Mouse (Mus musculus) midbrain, embryonic 13.5 days (tissue): ENCODE results near the gene Unk. TPM values are rescaled to one million over a fixed set of nuclear protein-coding genes. Genes with fewer than 3 reads are reported as not detected.

Experiments used
- ATAC-seq: fragments of 200-750 bp; cut with Nextera tagmentation; 2 replicates; pipeline ENCODE4 v1.8.0; 2017; ENCODE audit warnings: mild to moderate bottlenecking, moderate TSS enrichment, moderate library complexity
- H3K27ac ChIP-seq: fragments of 300-500 bp; sonication (generic); 2 replicates; pipeline ENCODE4 v1.5.1; 2015; ENCODE audit warnings: inconsistent platforms, mild to moderate bottlenecking, moderate library complexity
- H3K27me3 ChIP-seq: fragments of 300-500 bp; sonication (generic); 2 replicates; pipeline ENCODE4 v1.6.1; 2015; ENCODE audit warnings: mild to moderate bottlenecking, inconsistent platforms
- H3K36me3 ChIP-seq: fragments of 300-500 bp; sonication (generic); 2 replicates; pipeline ENCODE4 v1.6.1; 2015; ENCODE audit warnings: mild to moderate bottlenecking, inconsistent platforms
- H3K4me1 ChIP-seq: fragments of 300-500 bp; sonication (generic); replicated peaks from 2 replicates; pipeline ENCODE4 v1.6.1; 2015; ENCODE audit warnings: inconsistent platforms
- H3K4me2 ChIP-seq: fragments of 300-500 bp; sonication (generic); replicated peaks from 2 replicates; pipeline ENCODE4 v1.6.1; 2015; ENCODE audit warnings: moderate library complexity, mild to moderate bottlenecking, inconsistent platforms
- H3K4me3 ChIP-seq: fragments of 300-500 bp; sonication (generic); replicated peaks from 2 replicates; pipeline ENCODE4 v1.5.1; 2015; ENCODE audit warnings: mild to moderate bottlenecking, inconsistent platforms
- H3K9ac ChIP-seq: fragments of 300-500 bp; sonication (generic); replicated peaks from 2 replicates; pipeline ENCODE4 v1.6.1; 2015; ENCODE audit warnings: mild to moderate bottlenecking, inconsistent platforms
- H3K9me3 ChIP-seq: fragments of 300-500 bp; sonication (generic); 2 replicates; pipeline ENCODE4 v1.6.1; 2016; ENCODE audit warnings: mild to moderate bottlenecking, inconsistent platforms
- WGBS: fragments of 180-500 bp; shearing (Covaris S2); methylation state at CpG from one replicate; pipeline ENCODE4 v1.1.7; 2015; 5-methylcytosine and 5-hydroxymethylcytosine counted together
- polyA plus RNA-seq: library from polyadenylated mRNA; unstranded; fragments of >200 nt; fragmentation: Nextera tagmentation; extraction: Ambion mirVana; gene quantifications from 2 replicates; pipeline ENCODE4 v1.2.1, GENCODE M21; 2015

Unk gene
- polyA plus RNA-seq, 1 experiment from 2014 or later: 43.7 TPM

- no peak for ATAC-seq
- Histone ChIP-seq H3K9ac (no peak overlapping the region), H3K27me3 (peaks cover 10% of the 10 kb centered on the region; the same call in 1 of the 2 replicates), H3K36me3 (no peaks in the 10 kb centered on the region; the same call in 1 of the 2 replicates), H3K27ac (no peak overlapping the region), H3K4me2 (no peak overlapping the region), H3K9me3 (no peaks in the 10 kb centered on the region), H3K4me1 (peaks cover 19% of the 10 kb centered on the region), H3K4me3 (no peak overlapping the region)
- WGBS: 92% methylated on average over 3 of the region's 3 CpGs
Observed at GRCm38 (mm10) chr11:116002894-116003293, 27.2 kb upstream of the Unk start.

- Histone ChIP-seq H3K4me3 (peak overlapping the region; percentile 32), H3K36me3 (peaks cover 2% of the 10 kb centered on the region; the same call in 1 of the 2 replicates), H3K27me3 (peaks cover 6% of the 10 kb centered on the region; the same call in 1 of the 2 replicates), H3K4me2 (peak overlapping the region; percentile 61), H3K9me3 (no peaks in the 10 kb centered on the region), H3K4me1 (peaks cover 19% of the 10 kb centered on the region), H3K27ac (no peak overlapping the region), H3K9ac (peak overlapping the region; percentile 56)
- WGBS: 39% methylated on average over 8 of the region's 8 CpGs
- no peak for ATAC-seq
Observed at GRCm38 (mm10) chr11:116004186-116004823, 25.8 kb upstream of the Unk start.

GRCm38 (mm10) chr11:116004840-116005700, 25.1 kb upstream of the Unk start:
- 7% methylated on average over 54 of the region's 54 CpGs for WGBS
- H3K27me3 ChIP-seq: peaks cover 6% of the 10 kb centered on the region; the same call in 1 of the 2 replicates
- H3K27ac ChIP-seq: no peak overlapping the region; the same call in 1 of the 2 replicates
- H3K4me3 ChIP-seq: peak overlapping the region; percentile 32
- peak overlapping the region; percentile 61 for H3K4me2 ChIP-seq
- H3K36me3 ChIP-seq: peaks cover 4% of the 10 kb centered on the region; the same call in 1 of the 2 replicates
- peak overlapping the region; percentile 56 for H3K9ac ChIP-seq
- H3K4me1 ChIP-seq: peaks cover 19% of the 10 kb centered on the region
- ATAC-seq: peak; percentile 49
- no peaks in the 10 kb centered on the region for H3K9me3 ChIP-seq

GRCm38 (mm10) chr11:116005701-116006419, 24.3 kb upstream of the Unk start:
- Histone ChIP-seq H3K4me1 (peaks cover 12% of the 10 kb centered on the region), H3K36me3 (peaks cover 4% of the 10 kb centered on the region; the same call in 1 of the 2 replicates), H3K9me3 (no peaks in the 10 kb centered on the region), H3K4me3 (no peak overlapping the region), H3K27ac (no peak overlapping the region), H3K9ac (no peak overlapping the region), H3K27me3 (peaks cover 6% of the 10 kb centered on the region; the same call in 1 of the 2 replicates), H3K4me2 (peak overlapping the region; percentile 61)
- WGBS: 62% methylated on average over 9 of the region's 9 CpGs
- no peak for ATAC-seq

GRCm38 (mm10) chr11:116007095-116007850, 22.8 kb upstream of the Unk start:
- Histone ChIP-seq H3K36me3 (peaks cover 4% of the 10 kb centered on the region; the same call in 1 of the 2 replicates), H3K4me1 (peaks cover 22% of the 10 kb centered on the region), H3K4me2 (no peak overlapping the region), H3K27me3 (0 out of 2 replicates have a peak, but pooled peaks cover 6% of the 10 kb centered on the region), H3K4me3 (no peak overlapping the region), H3K27ac (no peak overlapping the region), H3K9me3 (no peaks in the 10 kb centered on the region), H3K9ac (no peak overlapping the region)
- no peak for ATAC-seq
- 89% methylated on average over 28 of the region's 28 CpGs for WGBS

- ATAC-seq: no peak
- peaks cover 4% of the 10 kb centered on the region; the same call in 1 of the 2 replicates for H3K36me3 ChIP-seq
- WGBS: 93% methylated on average over 11 of the region's 11 CpGs
- H3K4me1 ChIP-seq: peaks cover 29% of the 10 kb centered on the region
- no peaks in the 10 kb centered on the region for H3K9me3 ChIP-seq
- H3K9ac ChIP-seq: no peak overlapping the region
- H3K4me2 ChIP-seq: no peak overlapping the region
- H3K27ac ChIP-seq: no peak overlapping the region
- 0 out of 2 replicates have a peak, but pooled peaks cover 6% of the 10 kb centered on the region for H3K27me3 ChIP-seq
- no peak overlapping the region for H3K4me3 ChIP-seq
Observed at GRCm38 (mm10) chr11:116008411-116008810, 21.7 kb upstream of the Unk start.

- Histone ChIP-seq H3K36me3 (peaks cover 4% of the 10 kb centered on the region; the same call in 1 of the 2 replicates), H3K4me3 (no peak overlapping the region), H3K9ac (no peak overlapping the region), H3K4me2 (no peak overlapping the region), H3K27ac (no peak overlapping the region), H3K9me3 (no peaks in the 10 kb centered on the region), H3K4me1 (peaks cover 29% of the 10 kb centered on the region), H3K27me3 (0 out of 2 replicates have a peak, but pooled peaks cover 6% of the 10 kb centered on the region)
- ATAC-seq: no peak
- WGBS: 86% methylated on average over 13 of the region's 13 CpGs
Observed at GRCm38 (mm10) chr11:116008832-116009375, 21.2 kb upstream of the Unk start.

- H3K27ac ChIP-seq: no peak overlapping the region; the same call in 1 of the 2 replicates
- no peak for ATAC-seq
- H3K9me3 ChIP-seq: no peaks in the 10 kb centered on the region
- 96% methylated on average over 11 of the region's 11 CpGs for WGBS
- H3K27me3 ChIP-seq: 0 out of 2 replicates have a peak, but pooled peaks cover 6% of the 10 kb centered on the region
- no peak overlapping the region for H3K9ac ChIP-seq
- peaks cover 28% of the 10 kb centered on the region for H3K4me1 ChIP-seq
- no peak overlapping the region for H3K4me2 ChIP-seq
- H3K4me3 ChIP-seq: no peak overlapping the region
- peaks cover 4% of the 10 kb centered on the region; the same call in 1 of the 2 replicates for H3K36me3 ChIP-seq
Observed at GRCm38 (mm10) chr11:116009661-116010060, 20.5 kb upstream of the Unk start.

GRCm38 (mm10) chr11:116010146-116010545, 20.0 kb upstream of the Unk start:
- Histone ChIP-seq H3K9me3 (no peaks in the 10 kb centered on the region), H3K27ac (no peak overlapping the region), H3K4me2 (no peak overlapping the region), H3K36me3 (peaks cover 4% of the 10 kb centered on the region; the same call in 1 of the 2 replicates), H3K9ac (no peak overlapping the region), H3K27me3 (0 out of 2 replicates have a peak, but pooled peaks cover 6% of the 10 kb centered on the region), H3K4me1 (peaks cover 28% of the 10 kb centered on the region), H3K4me3 (no peak overlapping the region)
- WGBS: 94% methylated on average over 8 of the region's 8 CpGs
- no peak for ATAC-seq

- no peak overlapping the region for H3K9ac ChIP-seq
- ATAC-seq: no peak
Observed at GRCm38 (mm10) chr11:116010948-116011347, 19.2 kb upstream of the Unk start.

More at GRCm38 (mm10) chr11:116010948-116011347, 19.2 kb upstream of the Unk start:
- WGBS: 80% methylated on average over 5 of the region's 5 CpGs
- peaks cover 25% of the 10 kb centered on the region for H3K4me1 ChIP-seq
- no peak overlapping the region for H3K27ac ChIP-seq
- no peaks in the 10 kb centered on the region for H3K9me3 ChIP-seq
- no peak overlapping the region for H3K4me2 ChIP-seq
- no peaks in the 10 kb centered on the region for H3K27me3 ChIP-seq
- H3K4me3 ChIP-seq: no peak overlapping the region
- H3K36me3 ChIP-seq: peaks cover 4% of the 10 kb centered on the region; the same call in 1 of the 2 replicates
